Mouse (Mus musculus) forebrain, embryonic 11.5 days (tissue): ENCODE results near the gene Gnas. TPM values are rescaled to one million over a fixed set of nuclear protein-coding genes. Genes with fewer than 3 reads are reported as not detected.

Experiments used
- ATAC-seq: fragments of 200-750 bp; cut with Nextera tagmentation; replicated peaks from 2 replicates; pipeline ENCODE4 v1.8.0; 2017; ENCODE audit warnings: moderate TSS enrichment; ENCODE audit not compliant: low FRiP score
- DNase-seq: peaks from one replicate; pipeline ENCODE4 v3.0.0-alpha.2; 2017; ENCODE audit warnings: low spot score
- H3K27ac ChIP-seq: fragments of 300-500 bp; sonication (generic); 2 replicates; pipeline ENCODE4 v1.5.1; 2014; ENCODE audit warnings: low read depth, low read length
- H3K27me3 ChIP-seq: fragments of 300-500 bp; sonication (generic); 2 replicates; pipeline ENCODE4 v1.6.1; 2014; ENCODE audit warnings: mild to moderate bottlenecking, low read length, mixed read lengths; ENCODE audit not compliant: control insufficient read depth, insufficient read depth
- H3K36me3 ChIP-seq: fragments of 300-500 bp; sonication (generic); 2 replicates; pipeline ENCODE4 v1.6.1; 2014; ENCODE audit warnings: mild to moderate bottlenecking, low read length, moderate library complexity, mixed read lengths; ENCODE audit not compliant: control insufficient read depth, insufficient read depth
- H3K4me1 ChIP-seq: fragments of 300-500 bp; sonication (generic); replicated peaks from 2 replicates; pipeline ENCODE4 v1.6.1; 2014; ENCODE audit warnings: low read length, mixed read lengths; ENCODE audit not compliant: control insufficient read depth, insufficient read depth
- H3K4me2 ChIP-seq: fragments of 300-500 bp; sonication (generic); 2 replicates; pipeline ENCODE4 v1.6.1; 2014; ENCODE audit warnings: low read depth, mild to moderate bottlenecking, low read length, moderate library complexity, mixed read lengths; ENCODE audit not compliant: severe bottlenecking
- H3K4me3 ChIP-seq: fragments of 300-500 bp; sonication (generic); 2 replicates; pipeline ENCODE4 v1.5.1; 2014; ENCODE audit warnings: low read depth, low read length
- H3K9ac ChIP-seq: fragments of 300-500 bp; sonication (generic); 2 replicates; pipeline ENCODE4 v1.6.1; 2014; ENCODE audit warnings: low read length
- H3K9me3 ChIP-seq: fragments of 300-500 bp; sonication (generic); 2 replicates; pipeline ENCODE4 v1.6.1; 2016; ENCODE audit warnings: low read length, mixed read lengths; ENCODE audit not compliant: control insufficient read depth
- whole genome bisulfite sequencing: fragments of 180-500 bp; shearing (Covaris S2); extraction: QIAGEN DNeasy Blood & Tissue Kit; methylation state at CpG from one replicate; pipeline ENCODE4 v1.1.7; 2014; 5-methylcytosine and 5-hydroxymethylcytosine counted together
- polyA plus RNA-seq: library from polyadenylated mRNA; unstranded; fragments of >200 nt; fragmentation: Nextera tagmentation; extraction: Ambion mirVana; gene quantifications from 2 replicates; pipeline ENCODE4 v1.2.1, GENCODE M21; 2014

The Gnas gene
- polyA plus RNA-seq, 1 experiment from 2014 or later = 1,123 TPM

DNA sequence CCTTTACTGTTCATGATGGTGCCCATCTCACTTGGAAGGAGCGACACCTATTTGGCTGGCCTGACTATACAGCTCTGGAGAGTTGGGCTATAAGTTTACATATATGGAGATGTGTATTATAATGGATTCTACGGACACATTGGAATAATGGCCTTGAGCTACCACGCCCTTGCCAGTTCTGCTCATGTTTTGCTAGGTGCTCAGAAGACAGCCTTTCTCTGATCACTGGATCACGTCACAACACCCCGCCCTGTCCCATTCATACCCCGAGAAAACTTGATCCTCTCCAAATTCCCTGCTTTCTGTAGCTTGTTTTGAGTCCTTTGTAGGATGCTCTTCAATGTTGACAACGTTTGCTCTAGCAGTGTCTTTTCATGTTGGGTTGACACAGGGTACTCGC lies 19.9 kb upstream of the Gnas start:
- peaks cover 3% of the 10 kb centered on the region; the same call in 1 of the 2 replicates for H3K36me3 ChIP-seq
- H3K4me3 ChIP-seq = no peak overlapping the region
- H3K27ac ChIP-seq = no peak overlapping the region
- H3K4me2 ChIP-seq = no peak overlapping the region
- H3K9ac ChIP-seq = no peak overlapping the region
- H3K9me3 ChIP-seq = no peaks in the 10 kb centered on the region
- ATAC-seq (no peak), DNase-seq (no peak)
- 0 out of 2 replicates have a peak, but pooled peaks cover 2% of the 10 kb centered on the region for H3K4me1 ChIP-seq
- H3K27me3 ChIP-seq = no peaks in the 10 kb centered on the region
- 83% methylated on average over 8 of the region's 8 CpGs for WGBS

DNA sequence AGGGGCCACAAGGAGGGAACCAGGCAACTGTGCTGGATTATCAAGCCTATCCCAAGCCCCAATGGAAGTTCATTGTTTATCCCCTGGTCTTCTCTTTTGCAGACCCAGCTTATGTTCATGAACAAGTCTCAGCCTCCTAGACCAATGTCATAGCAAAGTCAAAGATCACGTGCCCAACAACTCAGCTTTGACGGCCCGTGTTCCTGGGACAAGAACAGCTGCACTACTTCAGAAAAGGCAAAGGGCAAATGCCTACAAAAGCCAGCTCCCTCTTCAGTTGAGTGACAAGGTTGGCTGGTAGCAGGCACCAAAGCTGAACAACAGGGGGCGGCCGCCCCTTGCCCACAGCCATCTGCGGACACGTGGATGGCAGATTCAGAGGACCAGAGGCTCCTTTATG lies 13.7 kb upstream of the Gnas start:
- H3K9ac ChIP-seq = no peak overlapping the region
- H3K4me1 ChIP-seq = no peaks in the 10 kb centered on the region
- no peak overlapping the region for H3K27ac ChIP-seq
- DNase-seq = no peak
- H3K4me3 ChIP-seq = no peak overlapping the region
- H3K27me3 ChIP-seq = no peaks in the 10 kb centered on the region
- peaks cover 3% of the 10 kb centered on the region; the same call in 1 of the 2 replicates for H3K36me3 ChIP-seq
- WGBS = 90% methylated on average over 7 of the region's 7 CpGs
- no peaks in the 10 kb centered on the region for H3K9me3 ChIP-seq
- H3K4me2 ChIP-seq = no peak overlapping the region
- no peak for ATAC-seq

DNA sequence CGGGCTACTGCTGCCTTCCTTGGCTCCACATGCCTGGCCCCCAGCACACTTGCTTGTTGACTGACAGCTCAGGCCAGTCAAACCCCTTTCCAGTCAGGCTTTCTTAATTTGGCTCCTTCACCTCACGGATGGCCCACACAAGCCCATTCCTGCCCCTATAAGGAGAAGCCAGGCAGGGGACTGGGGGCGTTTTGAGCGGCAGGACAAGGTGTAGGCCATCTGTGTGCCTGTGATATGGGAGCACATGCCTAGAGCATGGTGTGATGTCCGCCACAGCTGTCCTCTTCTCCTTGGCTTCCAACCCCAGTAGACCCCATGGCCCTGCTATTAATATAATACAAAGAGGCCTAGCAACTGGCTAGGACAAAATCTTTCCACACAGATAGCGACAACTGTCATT lies 12.7 kb upstream of the Gnas start:
- ATAC-seq (no peak), DNase-seq (no peak)
- H3K27me3 ChIP-seq = no peaks in the 10 kb centered on the region
- H3K27ac ChIP-seq = no peak overlapping the region
- no peak overlapping the region for H3K4me3 ChIP-seq
- no peaks in the 10 kb centered on the region for H3K9me3 ChIP-seq
- H3K9ac ChIP-seq = no peak overlapping the region
- 88% methylated on average over 6 of the region's 6 CpGs for WGBS
- H3K36me3 ChIP-seq = peaks cover 3% of the 10 kb centered on the region; the same call in 1 of the 2 replicates
- H3K4me2 ChIP-seq = no peak overlapping the region
- H3K4me1 ChIP-seq = no peaks in the 10 kb centered on the region

DNA sequence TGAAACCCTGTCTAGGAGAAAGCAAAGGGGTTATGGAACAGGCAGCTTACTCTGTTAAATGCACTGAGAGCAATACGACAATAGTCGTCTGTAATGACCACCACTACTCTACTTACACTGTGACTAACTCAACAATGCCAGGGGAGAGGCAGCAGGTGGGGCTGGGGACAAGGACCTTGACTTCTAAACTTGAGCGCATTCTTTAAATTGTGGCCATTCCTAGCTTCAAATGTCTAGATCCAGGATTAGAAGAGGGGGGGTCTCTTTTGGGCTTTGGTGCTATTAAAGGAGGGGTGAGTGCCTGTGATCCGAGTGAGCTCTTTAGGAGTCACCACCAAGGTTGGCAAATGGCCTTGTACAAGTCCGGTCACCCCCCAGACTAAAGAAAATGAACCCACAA lies 11.0 kb upstream of the Gnas start:
- Histone ChIP-seq H3K9me3 (no peaks in the 10 kb centered on the region), H3K4me1 (no peaks in the 10 kb centered on the region), H3K36me3 (no peaks in the 10 kb centered on the region; the same call in 1 of the 2 replicates), H3K4me3 (no peak overlapping the region), H3K27ac (no peak overlapping the region), H3K4me2 (no peak overlapping the region), H3K27me3 (no peaks in the 10 kb centered on the region), H3K9ac (no peak overlapping the region)
- DNase-seq (no peak), ATAC-seq (no peak)
- 97% methylated on average over 5 of the region's 5 CpGs for WGBS

DNA sequence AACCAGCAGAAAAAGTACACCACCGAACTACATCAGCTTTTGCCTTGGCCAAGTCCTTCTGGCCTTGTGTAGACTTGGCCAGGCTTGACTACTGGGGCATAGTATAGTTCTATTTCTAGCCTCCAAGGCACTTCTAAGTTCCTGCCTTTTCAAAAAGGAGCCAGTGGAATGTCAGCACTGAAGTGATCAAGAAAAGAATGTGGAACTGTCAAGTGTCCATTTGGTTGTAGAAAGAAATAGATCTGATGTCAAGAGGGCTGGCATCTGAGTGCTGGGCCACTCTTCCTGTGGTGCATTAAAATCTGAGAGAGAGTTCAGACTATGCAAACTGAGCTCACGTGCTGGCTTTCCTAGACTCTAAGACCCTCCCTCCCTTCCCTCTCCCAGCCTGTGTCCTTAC lies 10.2 kb upstream of the Gnas start:
- DNase-seq = no peak
- no peak for ATAC-seq
- 95% methylated on average over 2 of the region's 2 CpGs for WGBS
- no peaks in the 10 kb centered on the region for H3K4me1 ChIP-seq
- H3K27me3 ChIP-seq = no peaks in the 10 kb centered on the region
- H3K9me3 ChIP-seq = no peaks in the 10 kb centered on the region
- no peak overlapping the region for H3K4me2 ChIP-seq
- no peak overlapping the region for H3K9ac ChIP-seq
- no peak overlapping the region for H3K4me3 ChIP-seq
- no peaks in the 10 kb centered on the region; the same call in 1 of the 2 replicates for H3K36me3 ChIP-seq
- no peak overlapping the region for H3K27ac ChIP-seq

DNA sequence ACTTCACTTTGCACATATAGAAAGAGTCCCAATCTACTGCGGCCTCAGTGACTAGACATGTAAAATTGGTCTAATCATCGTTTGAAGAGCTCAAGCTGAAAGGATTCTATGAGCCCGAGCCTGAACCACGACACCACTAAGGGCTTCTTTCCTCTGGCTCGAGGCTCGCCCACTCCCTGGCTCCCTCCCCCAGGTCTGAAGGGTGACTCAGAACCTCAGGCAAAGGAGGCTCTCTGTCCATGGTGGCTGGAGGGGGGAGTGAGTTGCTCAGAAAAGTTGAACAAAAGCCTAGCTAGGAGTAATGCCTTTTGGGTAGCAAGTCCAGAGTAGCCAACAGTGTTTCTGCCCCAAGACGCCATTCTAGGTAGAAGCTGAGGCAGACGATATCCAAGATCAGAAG lies 4.3 kb upstream of the Gnas start:
- Histone ChIP-seq H3K36me3 (peaks cover 11% of the 10 kb centered on the region), H3K27me3 (peaks cover 9% of the 10 kb centered on the region), H3K4me1 (0 out of 2 replicates have a peak, but pooled peaks cover 1% of the 10 kb centered on the region), H3K27ac (no peak overlapping the region), H3K9me3 (peaks cover 4% of the 10 kb centered on the region; the same call in 1 of the 2 replicates), H3K4me3 (no peak overlapping the region), H3K9ac (no peak overlapping the region), H3K4me2 (no peak overlapping the region)
- WGBS = 78% methylated on average over 8 of the region's 8 CpGs
- no peak for ATAC-seq
- DNase-seq = no peak

DNA sequence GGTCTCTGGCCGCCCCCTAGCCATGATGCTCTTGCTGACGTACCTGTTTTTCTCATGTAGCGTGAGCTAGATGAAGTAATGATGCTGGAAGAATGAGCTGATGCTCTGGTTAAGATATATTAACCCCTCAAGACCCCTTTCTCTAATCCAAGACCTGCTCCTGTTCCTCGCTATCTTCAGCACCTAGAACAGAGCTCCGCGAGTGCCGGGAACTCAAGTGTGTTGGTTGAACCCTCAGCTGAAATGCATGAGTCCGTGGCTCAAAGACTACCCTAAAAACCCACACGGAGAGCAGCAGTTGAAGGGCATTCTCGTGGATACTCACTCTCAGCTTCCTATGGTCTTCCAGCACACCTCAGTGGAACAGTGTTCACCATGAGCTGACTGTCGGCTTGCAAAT lies 779 bp upstream of the Gnas start:
- ATAC-seq (no peak), DNase-seq (no peak)
- Histone ChIP-seq H3K36me3 (peaks cover 29% of the 10 kb centered on the region), H3K27ac (no peak overlapping the region), H3K4me1 (0 out of 2 replicates have a peak, but pooled peaks cover 1% of the 10 kb centered on the region), H3K9ac (no peak overlapping the region), H3K4me3 (peak overlapping the region; percentile 14; the same call in 1 of the 2 replicates), H3K27me3 (peaks cover 40% of the 10 kb centered on the region), H3K4me2 (peak overlapping the region; percentile 52), H3K9me3 (peaks cover 22% of the 10 kb centered on the region; the same call in 1 of the 2 replicates)
- 50% methylated on average over 11 of the region's 11 CpGs for WGBS

DNA sequence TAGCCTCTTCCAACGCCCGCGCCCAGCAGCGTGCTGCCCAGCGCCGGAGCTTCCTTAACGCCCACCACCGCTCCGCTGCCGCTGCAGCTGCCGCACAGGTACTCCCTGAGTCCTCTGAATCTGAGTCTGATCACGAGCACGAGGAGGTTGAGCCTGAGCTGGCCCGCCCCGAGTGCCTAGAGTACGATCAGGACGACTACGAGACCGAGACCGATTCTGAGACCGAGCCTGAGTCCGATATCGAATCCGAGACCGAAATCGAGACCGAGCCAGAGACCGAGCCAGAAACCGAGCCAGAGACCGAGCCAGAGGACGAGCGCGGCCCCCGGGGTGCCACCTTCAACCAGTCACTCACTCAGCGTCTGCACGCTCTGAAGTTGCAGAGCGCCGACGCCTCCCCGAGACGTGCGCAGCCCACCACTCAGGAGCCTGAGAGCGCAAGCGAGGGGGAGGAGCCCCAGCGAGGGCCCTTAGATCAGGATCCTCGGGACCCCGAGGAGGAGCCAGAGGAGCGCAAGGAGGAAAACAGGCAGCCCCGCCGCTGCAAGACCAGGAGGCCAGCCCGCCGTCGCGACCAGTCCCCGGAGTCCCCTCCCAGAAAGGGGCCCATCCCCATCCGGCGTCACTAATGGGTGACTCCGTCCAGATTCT lies 812 bp downstream of the Gnas start:
- Histone ChIP-seq H3K4me3 (peak overlapping the region; percentile 22), H3K9me3 (peaks cover 22% of the 10 kb centered on the region; the same call in 1 of the 2 replicates), H3K36me3 (peaks cover 29% of the 10 kb centered on the region), H3K4me2 (peak overlapping the region; percentile 52), H3K27me3 (peaks cover 40% of the 10 kb centered on the region), H3K27ac (no peak overlapping the region), H3K9ac (no peak overlapping the region), H3K4me1 (peaks cover 1% of the 10 kb centered on the region; the same call in 1 of the 2 replicates)
- 59% methylated on average over 58 of the region's 58 CpGs for WGBS
- DNase-seq (peak; percentile 57), ATAC-seq (no peak)
